Mouse (Mus musculus) lung, postnatal 0 days (tissue): ENCODE results near the gene Prkcb.

Source experiments
- CTCF ChIP-seq: IDR thresholded peaks from 2 replicates; pipeline ENCODE4 v1.5.1; 2016; ENCODE audit warnings: antibody characterized with exemption, mild to moderate bottlenecking
- EP300 ChIP-seq: IDR thresholded peaks from 2 replicates; pipeline ENCODE4 v1.6.1; 2016; ENCODE audit warnings: antibody characterized with exemption, mild to moderate bottlenecking, control low read depth

GRCm38 (mm10) chr7:122307241-122307640, 18.7 kb downstream of the Prkcb start:
- TF ChIP-seq CTCF (no peak), EP300 (no peak)
